Mouse (Mus musculus) spleen, embryonic (tissue): ENCODE measurements at regions not wholly inside any gene's neighbourhood (a gene's known extent, or its start where the extent isn't known, plus 50 kb on each side); places are given as distances from the start of the nearest gene placed in this dataset.

Experiments used
- CTCF ChIA-PET: fragments of 350-600 bp; sonication (Branson Sonifier 250); formaldehyde crosslinking; loops from one replicate; lab custom pipeline; 2022; lab: Charles Lee

DNA sequence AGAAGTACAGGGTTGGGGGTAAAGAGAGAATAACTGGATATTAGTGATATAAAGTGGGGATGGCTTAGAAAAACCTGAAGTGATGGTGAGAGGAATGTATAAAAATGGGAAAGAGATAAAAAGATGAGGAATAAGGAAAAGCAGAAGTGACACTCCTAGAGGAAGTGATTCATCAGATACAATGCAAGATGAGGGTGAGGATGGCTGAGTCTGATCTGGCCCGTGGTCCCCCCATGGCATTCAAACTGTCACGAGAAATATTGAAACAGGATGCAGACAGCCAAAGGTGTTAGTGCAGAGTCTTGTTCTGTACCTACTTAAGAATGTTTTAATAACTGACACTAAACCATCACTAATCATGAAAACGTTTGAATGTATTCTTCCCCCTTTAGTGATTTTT, 56.2 kb upstream of the Kitl start:
- CTCF ChIA-PET = no interaction called here

DNA sequence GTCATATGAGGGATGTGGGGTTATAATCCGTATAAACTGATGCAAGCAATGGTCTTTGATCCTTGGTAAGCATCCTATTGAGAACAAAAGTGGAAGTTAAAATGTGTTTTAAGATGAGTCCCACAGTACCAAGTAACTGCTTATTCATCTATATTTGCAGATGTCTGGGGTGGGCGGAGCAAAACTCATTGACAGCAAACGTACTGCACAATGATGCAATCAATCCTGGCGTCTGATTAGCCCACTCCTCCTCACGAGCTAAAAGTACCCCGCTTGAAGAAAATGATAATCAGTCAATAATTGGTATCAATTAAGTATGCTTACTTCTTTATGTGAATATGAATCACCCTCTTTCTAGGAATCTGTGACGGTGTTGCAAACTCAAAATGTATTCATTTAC, 62.9 kb upstream of the Kitl start:
- CTCF ChIA-PET = no interaction called here

DNA sequence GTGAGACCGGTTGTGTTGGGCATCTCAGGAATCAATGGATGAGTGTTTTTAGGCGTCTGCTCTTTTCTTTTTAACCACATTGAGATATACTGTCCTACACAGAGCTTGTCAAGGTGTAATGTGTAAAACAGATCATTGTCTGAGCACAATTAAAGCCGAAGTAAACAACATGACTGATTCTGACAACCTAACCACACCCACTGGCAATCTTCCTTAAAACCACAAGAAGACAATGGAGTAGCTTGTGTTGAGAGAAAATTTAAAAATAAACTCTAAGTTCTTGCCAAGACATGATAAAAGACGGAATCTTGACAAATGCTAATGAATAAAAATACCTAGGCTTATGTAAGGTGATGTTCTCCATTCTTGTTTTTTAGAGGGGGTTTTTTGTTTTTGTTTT, 63.7 kb upstream of the Kitl start:
- CTCF ChIA-PET = no interaction called here

DNA sequence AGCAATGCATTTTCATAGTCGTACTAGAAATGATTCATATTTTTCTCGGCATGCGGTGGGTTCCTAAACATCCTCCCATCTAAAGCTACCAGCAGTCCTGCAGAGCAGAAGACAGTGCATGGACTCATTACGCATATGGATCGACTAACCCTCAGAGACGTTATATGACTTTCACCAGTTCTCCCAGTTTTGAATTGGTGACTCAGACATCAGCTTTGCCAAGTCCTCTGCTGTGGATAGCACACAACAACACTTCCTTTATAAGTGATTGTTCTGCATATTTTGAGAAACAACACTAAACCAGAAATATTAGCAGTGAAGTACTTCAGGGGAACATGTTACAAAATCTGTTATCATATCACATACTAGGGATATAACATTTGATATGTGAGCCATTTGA, 64.1 kb upstream of the Kitl start:
- CTCF ChIA-PET = no interaction called here

DNA sequence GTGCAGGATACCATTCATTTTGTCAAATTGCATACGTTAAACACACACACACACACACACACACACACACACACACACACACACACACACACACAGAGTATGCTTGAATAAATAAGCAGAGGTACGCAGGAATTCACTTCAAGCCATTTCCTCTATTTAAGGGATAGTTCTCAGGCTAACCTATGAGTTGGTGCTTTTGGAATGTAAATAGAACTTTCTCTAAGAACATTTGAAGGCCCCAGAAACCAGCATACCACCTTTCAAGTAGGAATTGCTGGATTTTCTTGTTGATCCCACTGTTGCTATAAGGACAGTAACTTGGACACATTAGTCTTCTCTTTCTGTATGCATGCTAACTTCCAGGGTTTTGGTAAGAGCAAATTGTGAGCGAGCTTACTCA, 66.7 kb upstream of the Kitl start:
- CTCF ChIA-PET = interaction anchor here (0.7 kb wide), 2 partner anchors 12 to 171 kb away, joined by 6 to 10 read pairs; no protein-coding TSS in a partner anchor

DNA sequence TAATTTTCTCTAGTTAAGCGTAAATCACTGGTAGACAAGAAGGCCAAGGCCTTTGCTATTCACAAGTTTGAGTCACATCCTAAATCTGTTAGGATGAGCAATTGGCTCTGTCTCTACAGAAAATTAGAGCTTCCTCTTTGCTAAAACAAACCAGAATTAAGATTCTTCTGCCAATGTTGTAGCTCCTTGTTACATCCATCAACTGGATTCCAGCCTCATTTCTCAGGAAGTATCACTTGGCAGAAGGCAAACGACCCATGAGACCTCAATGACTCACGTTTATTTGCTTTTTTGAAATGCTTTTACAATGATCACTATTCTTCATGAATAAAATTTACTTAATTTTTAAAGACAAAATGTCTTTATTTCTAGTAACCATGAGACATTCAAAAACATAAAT, 70.0 kb upstream of the Kitl start:
- CTCF ChIA-PET = no interaction called here

DNA sequence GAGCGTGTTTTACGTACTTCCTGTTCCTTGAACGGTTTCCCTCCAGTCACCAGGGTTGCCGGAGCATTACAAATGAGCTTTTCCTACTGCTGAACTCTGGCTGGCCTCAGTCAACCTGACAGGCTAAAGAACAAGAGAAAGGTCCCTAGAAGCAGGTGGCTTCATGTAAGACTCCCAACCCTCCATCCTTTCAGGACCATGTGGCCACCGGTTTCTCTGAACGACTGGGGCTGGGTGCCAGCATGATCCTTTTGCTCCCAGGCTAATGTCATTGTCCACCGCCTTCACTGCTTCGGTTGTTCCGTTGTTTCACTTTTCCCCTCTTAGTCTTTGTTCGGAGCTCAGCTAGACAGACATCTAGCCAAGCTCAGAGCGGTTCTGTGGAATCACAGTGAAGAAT, 73.8 kb upstream of the Kitl start:
- CTCF ChIA-PET = no interaction called here

DNA sequence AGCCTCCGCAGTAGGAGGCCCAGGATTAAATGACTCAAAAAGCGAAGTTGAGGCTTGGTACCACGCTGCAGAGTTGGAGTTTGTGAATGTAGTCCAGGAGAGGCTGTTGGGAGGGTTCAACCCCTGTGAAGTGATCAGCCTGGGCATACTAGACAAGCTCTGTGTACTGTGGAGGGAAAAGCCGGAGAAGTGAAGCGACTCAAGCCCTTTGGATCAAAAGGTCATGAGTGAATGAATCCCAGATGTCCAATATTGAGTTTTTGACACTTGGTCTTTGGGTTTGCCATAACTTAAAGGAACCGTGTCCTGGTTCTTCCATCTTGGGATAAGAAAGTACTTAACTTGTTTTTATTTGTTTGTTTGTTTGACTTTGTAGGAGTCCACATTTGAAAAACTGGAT, 76.5 kb upstream of the Kitl start:
- CTCF ChIA-PET = no interaction called here

DNA sequence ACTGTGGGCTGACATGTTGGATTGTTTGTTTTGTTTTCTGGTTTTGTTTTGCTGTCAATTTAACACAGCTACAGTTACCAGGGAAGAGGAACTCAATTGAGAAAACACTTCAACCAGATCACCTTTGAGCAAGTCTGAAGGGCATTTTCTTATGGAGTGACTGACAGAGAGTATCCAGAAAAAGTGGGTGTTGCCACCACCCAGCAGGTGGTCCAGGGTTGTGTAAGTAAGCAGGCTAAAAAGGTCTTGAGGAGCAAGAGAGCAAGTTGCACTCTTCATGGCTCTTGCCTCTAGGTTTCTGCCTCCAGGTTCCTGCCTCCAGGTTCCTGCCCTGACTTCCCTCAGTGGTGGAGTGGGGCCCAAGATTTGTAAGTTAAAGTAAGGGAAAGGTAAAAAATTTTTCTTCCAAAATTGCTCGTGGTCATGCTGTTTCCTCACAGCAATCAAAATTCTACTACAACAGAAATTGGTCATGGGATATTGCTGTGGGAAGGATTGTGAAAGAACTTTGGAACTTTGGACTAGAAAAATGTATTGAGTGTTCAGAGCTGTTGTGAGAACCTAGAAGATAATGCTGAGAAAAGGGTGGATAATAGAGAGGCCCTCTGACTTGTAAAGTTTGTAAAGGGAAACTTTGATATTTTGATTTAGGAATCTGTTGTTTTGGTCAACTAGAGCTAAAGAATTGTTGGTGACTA, 77.4 kb upstream of the Kitl start:
- CTCF ChIA-PET = no interaction called here

DNA sequence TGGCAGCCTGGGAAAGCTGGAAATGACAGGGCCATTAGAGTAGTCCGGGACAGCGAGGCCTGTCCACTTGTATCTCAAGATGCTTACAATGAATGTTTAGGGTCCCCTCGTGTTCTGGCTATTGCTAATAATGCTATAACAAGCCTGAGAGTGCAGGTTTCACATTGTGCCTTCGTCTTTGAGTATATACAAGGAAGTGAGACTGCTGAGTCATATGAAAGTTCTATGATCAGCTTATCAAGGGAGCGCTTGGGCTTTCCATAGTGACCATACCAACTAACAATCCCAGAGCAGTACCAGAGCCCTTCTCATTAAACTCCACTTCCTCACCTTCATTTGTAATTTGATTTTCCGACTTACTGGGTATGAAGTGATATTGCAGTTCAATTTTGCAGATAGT, 86.2 kb upstream of the Kitl start:
- CTCF ChIA-PET = no interaction called here

DNA sequence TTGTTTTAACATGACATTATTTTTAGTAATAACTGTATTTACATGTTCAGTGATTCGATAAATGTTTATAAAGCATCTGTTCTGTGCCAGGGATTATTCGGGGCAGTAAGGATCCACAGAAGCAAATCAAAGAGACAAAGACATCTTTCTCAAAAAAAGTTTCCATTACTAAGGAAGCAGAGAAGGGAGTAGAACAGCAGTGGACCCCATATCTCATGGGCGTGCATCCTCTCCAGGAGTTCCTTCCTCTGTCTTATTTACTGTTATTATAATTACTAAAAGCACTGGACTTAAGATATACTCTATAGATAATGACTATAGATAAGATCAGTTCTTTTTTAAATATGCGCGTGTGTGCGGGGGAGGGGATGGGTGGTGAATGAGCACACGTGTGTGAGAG, 87.5 kb upstream of the Kitl start:
- CTCF ChIA-PET = no interaction called here

DNA sequence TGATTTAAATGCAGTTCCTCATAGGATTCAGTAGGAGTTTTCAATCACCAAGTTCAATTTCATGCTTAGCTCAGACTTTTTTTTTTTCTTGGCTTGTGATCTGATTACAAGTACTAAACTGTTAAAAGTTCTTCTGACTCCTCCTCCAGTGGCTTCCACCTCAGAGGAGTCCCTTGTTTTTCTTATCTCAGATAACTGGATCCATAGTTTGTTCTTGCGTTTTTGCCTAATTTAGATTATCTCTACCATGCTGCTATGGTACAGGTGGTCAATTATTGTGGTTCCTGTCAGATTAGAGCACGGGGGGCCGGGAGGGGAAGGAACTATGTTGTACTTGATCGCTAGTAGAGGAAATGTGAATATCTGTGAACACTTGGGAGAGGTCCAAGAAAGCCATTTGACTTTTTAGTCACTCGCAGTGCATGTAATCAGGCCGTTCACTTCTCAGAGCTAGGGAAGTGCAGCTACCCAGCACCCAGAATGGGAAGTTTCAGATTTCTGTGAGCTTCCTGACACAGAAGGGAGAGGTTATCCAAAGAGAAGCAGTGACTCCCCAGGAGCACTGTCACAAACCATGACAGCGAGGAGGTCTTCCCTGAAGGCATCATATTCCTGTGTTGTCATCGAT, 89.0 kb upstream of the Kitl start:
- CTCF ChIA-PET = no interaction called here

DNA sequence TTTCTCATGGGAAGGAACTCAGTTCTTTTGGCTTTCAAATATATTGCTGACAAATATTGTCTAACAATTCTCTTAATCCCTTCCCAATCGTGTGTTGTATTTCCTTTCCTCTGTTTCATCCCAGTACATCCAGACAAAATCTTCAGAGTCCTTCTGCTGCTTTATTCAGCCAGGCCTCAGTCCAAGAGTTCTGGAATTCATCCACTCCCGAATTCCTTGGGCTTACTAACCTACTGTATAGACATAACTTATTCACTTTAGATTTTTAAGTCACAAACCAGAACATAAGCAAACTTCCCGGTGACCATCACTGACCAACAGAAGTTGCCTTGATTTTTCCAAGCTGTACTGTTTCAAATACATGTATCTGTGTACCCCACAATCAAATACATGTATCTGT, 90.9 kb upstream of the Kitl start:
- CTCF ChIA-PET = no interaction called here

DNA sequence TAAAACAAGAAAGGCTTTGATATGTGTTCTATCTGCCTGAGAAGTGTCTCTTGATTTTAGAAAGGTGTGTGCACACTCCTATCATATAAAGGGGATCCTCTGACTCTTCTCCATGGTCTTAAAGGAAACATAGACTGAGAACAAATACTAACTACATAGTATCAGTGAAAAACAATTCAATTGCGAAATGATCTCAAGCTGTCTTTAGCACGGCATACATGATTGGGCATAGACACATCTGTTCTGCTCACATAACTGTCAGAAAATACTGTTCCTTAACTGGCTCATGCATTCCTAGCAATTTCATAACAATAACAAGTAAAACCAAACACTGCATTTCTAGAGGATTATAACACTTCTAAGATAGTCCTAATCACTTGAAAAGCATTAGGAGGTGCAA, 95.5 kb upstream of the Kitl start:
- CTCF ChIA-PET = no interaction called here

DNA sequence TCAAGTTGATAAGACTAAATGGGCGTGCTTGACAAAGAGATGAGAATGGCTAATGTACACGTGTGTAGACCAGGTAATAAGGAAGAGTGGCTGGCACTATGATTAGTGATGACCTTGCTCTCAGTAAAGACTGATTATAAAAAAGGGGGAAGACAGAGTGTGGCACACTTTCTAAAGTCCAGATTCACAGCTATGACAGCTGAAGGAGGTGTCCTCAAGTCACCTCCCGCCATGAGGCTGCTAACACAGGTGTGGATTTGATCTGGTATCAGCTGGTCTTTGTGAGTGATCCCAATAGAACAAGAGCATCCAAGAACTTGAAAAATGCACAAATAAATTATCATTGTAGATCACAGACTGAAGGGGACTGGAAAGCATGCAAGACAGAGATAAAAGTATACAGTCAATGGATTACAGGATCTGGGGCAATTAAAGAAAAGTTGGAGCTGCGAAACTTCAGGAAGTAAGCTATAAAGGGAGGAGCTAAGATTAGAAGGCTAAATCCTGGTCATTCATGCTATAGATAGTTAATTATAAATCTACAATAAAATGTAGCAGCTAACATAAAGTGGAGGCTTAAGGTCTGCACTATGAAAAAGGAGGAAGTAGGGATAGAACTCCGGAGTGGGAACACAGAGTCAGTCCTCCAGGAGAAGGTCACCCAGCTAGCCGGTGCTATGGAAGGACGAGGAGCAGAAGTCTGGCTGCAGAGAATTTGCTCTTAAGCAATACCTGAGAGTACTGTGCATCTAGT, 96.7 kb upstream of the Kitl start:
- CTCF ChIA-PET = no interaction called here

DNA sequence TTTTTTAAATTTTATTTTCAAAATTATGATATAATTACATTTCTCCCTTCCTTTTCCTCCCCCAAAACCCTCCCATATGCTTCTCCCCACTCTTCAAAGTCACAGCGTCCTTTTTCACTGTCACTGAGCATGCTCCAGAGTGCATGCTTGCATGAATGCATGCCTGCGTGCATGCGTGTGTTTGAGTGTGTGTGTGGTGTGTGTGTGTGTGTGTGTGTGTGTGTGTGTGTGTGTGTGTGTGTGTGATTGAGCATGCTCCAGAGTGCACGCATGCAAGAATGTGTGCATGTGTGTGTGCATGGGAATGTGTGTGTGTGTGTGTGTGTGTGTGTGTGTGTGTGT, 101.6 kb upstream of the Kitl start:
- CTCF ChIA-PET = no interaction called here

DNA sequence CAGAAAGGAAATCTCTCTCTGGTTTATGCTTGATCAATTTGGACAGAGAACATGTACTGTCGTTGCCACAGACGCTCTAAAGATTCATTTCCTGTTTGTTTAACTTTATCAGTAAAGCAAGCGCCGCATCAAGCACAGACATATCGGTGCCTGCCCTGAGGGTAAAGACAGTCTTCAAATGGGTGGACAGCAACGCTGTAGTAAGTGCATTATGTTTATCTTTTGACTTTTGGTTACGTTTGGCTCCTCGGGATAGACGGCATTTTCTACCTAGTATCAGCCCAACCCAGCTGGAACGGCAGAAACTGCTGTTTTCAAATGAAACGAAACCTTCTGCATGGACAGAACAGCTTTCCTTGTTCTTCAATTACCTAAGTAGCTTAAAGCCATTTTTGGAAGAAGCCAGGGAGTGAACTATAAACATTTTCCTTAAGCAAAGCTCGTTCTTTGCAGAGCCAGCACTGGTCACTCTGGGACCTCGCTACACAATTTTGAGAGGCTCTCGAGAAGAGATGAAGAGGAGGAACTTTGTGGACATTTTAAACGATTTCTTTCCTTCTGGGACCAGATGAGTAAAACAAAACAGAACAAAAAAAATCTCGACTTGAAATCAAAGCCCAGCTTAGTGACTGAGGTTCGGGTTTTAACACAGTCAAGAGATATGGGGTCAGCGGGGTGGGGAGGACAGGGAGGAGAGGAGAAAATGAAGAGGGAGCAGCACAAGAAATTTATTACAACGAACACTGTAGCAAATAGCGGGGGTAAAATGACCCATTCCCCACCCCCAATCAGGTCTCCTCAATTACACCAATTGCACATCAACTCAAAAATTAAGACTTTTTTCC, 102.2 kb upstream of the Kitl start:
- CTCF ChIA-PET = no interaction called here

DNA sequence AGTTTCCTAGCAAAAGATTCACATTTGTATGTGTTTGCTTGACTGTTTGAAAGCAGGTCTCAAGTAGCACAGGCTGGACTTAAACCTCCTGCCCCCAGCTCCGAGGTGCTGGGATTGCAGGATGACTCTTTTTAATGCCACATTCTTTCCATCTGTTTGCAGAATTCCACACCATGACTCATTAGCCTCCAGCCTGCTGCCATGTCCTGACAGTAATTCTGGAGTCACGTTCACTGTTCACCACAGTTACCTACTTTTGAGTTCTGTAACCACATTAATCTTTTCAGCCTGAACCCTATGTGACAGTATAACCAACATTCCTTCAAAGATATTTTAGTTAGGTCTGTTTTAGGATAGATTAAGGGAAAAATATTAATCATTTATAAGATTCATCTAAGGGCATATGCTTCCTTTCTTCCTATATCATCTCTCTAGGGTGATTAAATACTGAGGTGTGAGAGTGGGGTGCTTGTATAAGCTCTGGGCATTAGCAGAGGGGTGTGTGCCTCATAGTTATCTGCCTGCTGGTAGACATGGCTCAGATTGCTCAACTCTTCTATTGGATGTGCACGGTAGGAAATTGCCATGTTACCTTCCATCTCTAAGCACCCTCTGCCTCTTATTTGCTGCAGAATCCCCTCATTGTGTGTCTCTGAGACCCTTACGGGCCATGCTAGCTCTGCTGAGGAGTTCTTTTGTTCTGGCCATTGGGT, 105.3 kb upstream of the Kitl start:
- CTCF ChIA-PET = no interaction called here

DNA sequence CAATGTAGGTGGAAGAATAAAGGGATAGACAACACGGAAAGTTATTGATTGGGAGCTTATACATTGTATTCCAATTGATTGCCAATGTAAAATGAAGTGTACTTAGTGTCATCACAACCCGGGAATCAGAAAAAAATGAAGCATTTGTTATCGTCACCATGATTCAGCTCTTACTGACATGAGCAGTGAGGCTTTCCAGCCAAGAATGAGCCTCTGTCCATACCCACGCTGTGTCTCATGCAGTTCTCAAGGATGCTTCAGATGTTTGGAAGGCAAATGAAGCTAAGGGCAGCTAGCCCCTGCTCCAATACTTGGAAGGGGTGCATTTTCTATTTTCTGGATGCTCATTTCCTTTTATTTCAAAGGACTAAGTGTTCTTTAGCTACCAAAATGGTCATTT, 107.4 kb upstream of the Kitl start:
- CTCF ChIA-PET = no interaction called here

DNA sequence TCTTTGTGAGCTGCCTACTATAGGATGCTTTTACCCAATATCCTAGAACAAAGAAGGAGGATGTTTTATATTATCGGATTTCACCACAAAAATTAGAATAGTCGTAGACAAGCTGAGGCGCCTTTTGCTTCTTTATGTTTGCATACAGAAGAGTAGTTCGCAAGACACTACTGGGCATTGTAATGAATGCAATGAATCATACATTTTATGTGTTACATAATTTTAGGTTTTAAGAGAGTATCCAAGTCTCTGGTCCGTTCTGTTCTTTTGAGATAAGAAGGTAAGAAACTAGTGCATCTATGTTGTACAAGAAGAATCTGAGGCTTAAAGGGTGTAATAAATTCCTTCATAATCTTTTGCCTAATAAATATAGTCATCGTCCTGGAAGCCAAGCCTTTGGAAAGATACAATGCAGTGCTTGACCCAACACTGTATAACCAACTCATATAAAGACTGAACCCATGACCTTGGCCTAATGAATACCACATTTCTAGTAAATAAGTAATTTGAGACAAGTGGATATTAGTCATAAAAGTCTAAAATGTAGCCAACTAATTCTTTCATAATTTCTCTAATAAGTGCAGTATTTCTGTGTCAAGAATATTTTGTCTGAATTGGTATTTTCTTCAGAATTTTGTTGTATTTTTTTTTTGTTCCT, 108.5 kb upstream of the Kitl start:
- CTCF ChIA-PET = no interaction called here
